Mouse (Mus musculus) midbrain, embryonic 16.5 days (tissue): ENCODE measurements at regions not wholly inside any gene's neighbourhood (a gene's known extent, or its start where the extent isn't known, plus 50 kb on each side); places are given as distances from the start of the nearest gene placed in this dataset.

Experiments
- ATAC-seq: fragments of 200-750 bp; cut with Nextera tagmentation; 2 replicates; pipeline ENCODE4 v1.8.0; 2017; ENCODE audit warnings: moderate TSS enrichment
- H3K27ac ChIP-seq: fragments of 300-500 bp; sonication (generic); 2 replicates; pipeline ENCODE4 v1.5.1; 2014; ENCODE audit warnings: mild to moderate bottlenecking, low read length, mixed read lengths
- H3K27me3 ChIP-seq: fragments of 300-500 bp; sonication (generic); 2 replicates; pipeline ENCODE4 v1.6.1; 2014; ENCODE audit warnings: low read depth, low read length, mixed read lengths; ENCODE audit not compliant: control insufficient read depth, insufficient read depth
- H3K36me3 ChIP-seq: fragments of 300-500 bp; sonication (generic); 2 replicates; pipeline ENCODE4 v1.6.1; 2014; ENCODE audit warnings: mild to moderate bottlenecking, low read length, moderate library complexity, mixed read lengths; ENCODE audit not compliant: control insufficient read depth, insufficient read depth
- H3K4me1 ChIP-seq: fragments of 300-500 bp; sonication (generic); 2 replicates; pipeline ENCODE4 v1.6.1; 2014; ENCODE audit warnings: mild to moderate bottlenecking, low read length, mixed read lengths; ENCODE audit not compliant: control insufficient read depth, insufficient read depth
- H3K4me2 ChIP-seq: fragments of 300-500 bp; sonication (generic); 2 replicates; pipeline ENCODE4 v1.6.1; 2014; ENCODE audit warnings: mild to moderate bottlenecking, low read length, mixed read lengths
- H3K4me3 ChIP-seq: fragments of 300-500 bp; sonication (generic); 2 replicates; pipeline ENCODE4 v1.5.1; 2014; ENCODE audit warnings: low read depth, mild to moderate bottlenecking, low read length, moderate library complexity, mixed read lengths
- H3K9ac ChIP-seq: fragments of 300-500 bp; sonication (generic); 2 replicates; pipeline ENCODE4 v1.6.1; 2014; ENCODE audit warnings: low read depth, low read length, mixed read lengths
- H3K9me3 ChIP-seq: fragments of 300-500 bp; sonication (generic); replicated peaks from 2 replicates; pipeline ENCODE4 v1.6.1; 2014; ENCODE audit warnings: mild to moderate bottlenecking, low read length, mixed read lengths; ENCODE audit not compliant: control insufficient read depth, poor library complexity, severe bottlenecking
- WGBS: fragments of 180-500 bp; shearing (Covaris S2); extraction: QIAGEN DNeasy Blood & Tissue Kit; methylation state at CpG from one replicate; pipeline ENCODE4 v1.1.7; 2014; 5-methylcytosine and 5-hydroxymethylcytosine counted together

GRCm38 (mm10) chr12:13144739-13145138 is 104.3 kb downstream of the Ddx1 start:
- no peak for ATAC-seq
- no peak overlapping the region for H3K4me2 ChIP-seq
- no peak overlapping the region for H3K9ac ChIP-seq
- WGBS: 84% methylated on average over 1 of the region's 1 CpGs
- no peaks in the 10 kb centered on the region for H3K9me3 ChIP-seq
- no peaks in the 10 kb centered on the region for H3K36me3 ChIP-seq
- H3K4me1 ChIP-seq: no peaks in the 10 kb centered on the region
- no peaks in the 10 kb centered on the region for H3K27me3 ChIP-seq
- peak overlapping the region; percentile 48; the same call in 1 of the 2 replicates for H3K27ac ChIP-seq
- no peak overlapping the region for H3K4me3 ChIP-seq

DNA sequence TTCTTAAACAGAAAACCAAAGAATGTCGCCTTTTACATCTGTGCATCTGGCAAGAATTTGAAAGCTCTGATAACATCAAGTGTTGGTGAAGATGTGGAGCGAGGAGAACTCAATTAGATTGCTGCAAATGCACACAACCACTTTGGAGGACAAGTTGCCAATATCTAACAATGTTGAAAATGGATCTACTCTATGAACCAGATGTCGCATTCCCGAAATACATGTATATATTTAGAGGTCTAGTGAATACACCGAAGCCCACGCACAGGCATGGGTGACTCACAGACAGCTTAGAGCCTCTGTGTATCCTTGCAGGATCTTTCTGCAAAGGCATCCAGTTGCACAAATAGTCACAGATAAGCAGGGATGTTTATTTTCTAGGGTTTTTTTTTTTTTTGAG is 108.4 kb downstream of the Ddx1 start:
- Histone ChIP-seq H3K4me2 (no peak overlapping the region), H3K27ac (no peak overlapping the region), H3K4me3 (no peak overlapping the region), H3K9ac (no peak overlapping the region), H3K4me1 (no peaks in the 10 kb centered on the region), H3K27me3 (no peaks in the 10 kb centered on the region), H3K9me3 (no peaks in the 10 kb centered on the region), H3K36me3 (no peaks in the 10 kb centered on the region)
- 93% methylated on average over 6 of the region's 6 CpGs for WGBS
- no peak for ATAC-seq

GRCm38 (mm10) chr12:13139189-13139588 is 109.8 kb downstream of the Ddx1 start:
- 78% methylated on average over 5 of the region's 5 CpGs for WGBS
- ATAC-seq: no peak
- no peaks in the 10 kb centered on the region for H3K27me3 ChIP-seq
- no peaks in the 10 kb centered on the region for H3K4me1 ChIP-seq
- H3K4me2 ChIP-seq: no peak overlapping the region
- no peaks in the 10 kb centered on the region for H3K9me3 ChIP-seq
- no peak overlapping the region for H3K9ac ChIP-seq
- no peak overlapping the region for H3K27ac ChIP-seq
- H3K4me3 ChIP-seq: no peak overlapping the region
- H3K36me3 ChIP-seq: no peaks in the 10 kb centered on the region

GRCm38 (mm10) chr12:13134168-13134567 is 114.8 kb downstream of the Ddx1 start:
- no peak overlapping the region for H3K9ac ChIP-seq
- H3K4me1 ChIP-seq: no peaks in the 10 kb centered on the region
- H3K27ac ChIP-seq: no peak overlapping the region
- H3K4me2 ChIP-seq: no peak overlapping the region
- no peaks in the 10 kb centered on the region for H3K9me3 ChIP-seq
- WGBS: 92% methylated on average over 3 of the region's 10 CpGs
- ATAC-seq: no peak
- no peaks in the 10 kb centered on the region for H3K36me3 ChIP-seq
- H3K4me3 ChIP-seq: no peak overlapping the region
- H3K27me3 ChIP-seq: no peaks in the 10 kb centered on the region

DNA sequence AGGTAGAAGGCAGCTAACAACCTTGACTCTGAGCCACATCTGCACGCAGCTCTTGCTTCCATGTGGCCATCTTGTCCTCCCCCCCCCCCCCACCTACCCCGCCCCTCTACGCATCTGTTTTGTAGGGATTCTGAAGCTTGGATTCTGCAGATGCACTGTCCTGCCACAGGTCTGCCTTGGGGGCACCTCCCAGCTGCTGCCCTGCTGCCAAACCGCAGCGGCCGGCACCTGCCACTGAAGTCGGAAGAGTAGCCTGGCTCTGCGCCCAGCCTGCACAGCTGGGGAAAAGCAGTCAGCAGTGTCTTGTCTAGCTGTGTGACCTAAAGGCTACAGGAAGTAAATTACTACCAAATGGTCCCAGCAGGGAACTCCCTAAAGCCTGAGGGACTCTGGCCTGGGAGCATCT is 119.3 kb downstream of the Ddx1 start:
- H3K4me2 ChIP-seq: no peak overlapping the region
- H3K4me3 ChIP-seq: no peak overlapping the region
- H3K36me3 ChIP-seq: no peaks in the 10 kb centered on the region
- H3K27ac ChIP-seq: no peak overlapping the region
- ATAC-seq: no peak
- no peaks in the 10 kb centered on the region for H3K4me1 ChIP-seq
- 76% methylated on average over 8 of the region's 8 CpGs for WGBS
- no peak overlapping the region for H3K9ac ChIP-seq
- no peaks in the 10 kb centered on the region for H3K27me3 ChIP-seq
- no peaks in the 10 kb centered on the region for H3K9me3 ChIP-seq

- WGBS: 72% methylated on average over 11 of the region's 11 CpGs
- Histone ChIP-seq H3K27me3 (no peaks in the 10 kb centered on the region), H3K4me2 (no peak overlapping the region), H3K4me3 (no peak overlapping the region), H3K9ac (no peak overlapping the region), H3K4me1 (no peaks in the 10 kb centered on the region), H3K9me3 (no peaks in the 10 kb centered on the region), H3K36me3 (no peaks in the 10 kb centered on the region), H3K27ac (no peak overlapping the region)
- ATAC-seq: peak; percentile 30; the same call in 1 of the 2 replicates
Observed at GRCm38 (mm10) chr12:13127407-13127806, 121.6 kb downstream of the Ddx1 start.

- Histone ChIP-seq H3K9me3 (no peaks in the 10 kb centered on the region), H3K4me3 (no peak overlapping the region), H3K27me3 (no peaks in the 10 kb centered on the region), H3K36me3 (no peaks in the 10 kb centered on the region), H3K9ac (no peak overlapping the region), H3K27ac (no peak overlapping the region), H3K4me2 (no peak overlapping the region), H3K4me1 (no peaks in the 10 kb centered on the region)
- 100% methylated on average over 1 of the region's 1 CpGs for WGBS
- ATAC-seq: no peak
Observed at GRCm38 (mm10) chr12:13125054-13125453, 124.0 kb downstream of the Ddx1 start.

DNA sequence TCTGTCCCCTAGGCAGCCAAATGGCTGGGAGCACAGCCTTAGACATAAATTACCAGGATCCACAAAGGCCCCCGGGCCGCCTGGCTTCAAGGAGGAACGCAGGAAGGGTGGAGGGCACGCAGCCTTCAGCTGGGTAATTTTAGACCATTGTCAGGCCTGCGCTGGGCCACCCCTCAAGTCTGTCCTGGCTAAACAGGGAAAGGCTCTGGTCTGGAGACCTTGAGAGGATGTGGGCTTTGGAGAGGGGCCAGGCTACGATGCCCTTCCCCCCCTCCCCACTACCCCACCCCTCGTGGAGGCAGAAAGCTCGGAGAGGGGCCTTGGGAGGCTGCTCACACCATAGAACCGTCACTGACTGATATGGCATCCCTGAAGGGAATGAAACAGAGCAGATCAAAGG is 126.7 kb downstream of the Ddx1 start:
- no peak overlapping the region for H3K4me2 ChIP-seq
- no peaks in the 10 kb centered on the region for H3K9me3 ChIP-seq
- no peak overlapping the region for H3K4me3 ChIP-seq
- H3K36me3 ChIP-seq: no peaks in the 10 kb centered on the region
- no peak overlapping the region for H3K27ac ChIP-seq
- no peaks in the 10 kb centered on the region for H3K27me3 ChIP-seq
- ATAC-seq: no peak
- H3K9ac ChIP-seq: no peak overlapping the region
- 58% methylated on average over 9 of the region's 9 CpGs for WGBS
- no peaks in the 10 kb centered on the region for H3K4me1 ChIP-seq

DNA sequence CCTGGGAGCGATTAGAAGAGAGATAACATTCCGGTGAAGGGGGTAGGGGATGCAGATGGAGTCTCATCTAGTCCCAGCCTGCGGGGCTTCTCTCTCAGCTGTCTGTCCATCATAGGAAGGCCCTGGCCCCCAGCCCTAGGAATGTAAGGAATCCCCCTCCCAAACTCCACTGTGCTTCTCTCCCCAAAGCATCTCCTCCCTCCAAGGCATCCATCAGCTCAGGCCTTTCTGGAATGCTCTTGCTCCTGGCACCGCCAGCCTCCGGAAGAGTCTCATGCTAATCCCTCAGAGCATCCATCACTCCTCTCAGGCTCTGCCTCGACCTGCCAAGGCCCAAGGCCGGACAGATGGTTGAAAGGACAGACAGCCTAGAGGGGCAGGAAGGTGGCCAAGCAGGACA is 128.4 kb downstream of the Ddx1 start:
- Histone ChIP-seq H3K9ac (no peak overlapping the region), H3K27me3 (no peaks in the 10 kb centered on the region), H3K4me2 (no peak overlapping the region), H3K9me3 (no peaks in the 10 kb centered on the region), H3K4me3 (no peak overlapping the region), H3K27ac (no peak overlapping the region), H3K36me3 (no peaks in the 10 kb centered on the region), H3K4me1 (no peaks in the 10 kb centered on the region)
- WGBS: 56% methylated on average over 7 of the region's 7 CpGs
- no peak for ATAC-seq

DNA sequence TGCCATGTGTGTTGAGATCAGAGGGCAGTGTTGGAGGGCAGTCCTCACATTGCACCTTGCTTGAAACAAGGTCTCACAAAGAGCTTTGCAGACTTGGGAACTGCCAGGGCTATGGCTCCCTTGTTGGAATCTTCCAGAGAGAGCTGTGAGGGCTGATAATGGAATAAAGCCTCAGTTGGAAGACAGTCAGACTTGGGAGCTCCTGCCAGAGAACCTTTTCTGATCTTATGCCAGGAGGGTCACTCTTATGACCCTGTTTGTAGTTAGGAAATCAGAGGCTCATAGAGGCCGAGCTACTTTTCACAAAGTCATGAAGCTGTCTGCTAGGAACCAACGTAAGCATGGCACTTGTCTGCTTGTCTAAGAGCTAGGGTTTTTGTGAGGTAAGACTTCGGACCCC is 129.4 kb downstream of the Ddx1 start:
- Histone ChIP-seq H3K4me3 (no peak overlapping the region), H3K4me2 (no peak overlapping the region), H3K36me3 (no peaks in the 10 kb centered on the region), H3K9ac (no peak overlapping the region), H3K27ac (no peak overlapping the region), H3K9me3 (no peaks in the 10 kb centered on the region), H3K27me3 (no peaks in the 10 kb centered on the region), H3K4me1 (no peaks in the 10 kb centered on the region)
- WGBS: 79% methylated on average over 3 of the region's 3 CpGs
- no peak for ATAC-seq
